Mouse (Mus musculus) E14TG2a.4 (cell line): Measurements from ENCODE around the gene Ngrn.

Experiments
- H3K27me3 ChIP-seq: 2 replicates; pipeline ENCODE4 v1.6.1; 2014; ENCODE audit warnings: low read length, control low read depth; ENCODE audit not compliant: insufficient read depth
- H3K36me3 ChIP-seq: 2 replicates; pipeline ENCODE4 v1.6.1; 2014; ENCODE audit warnings: low read length, control low read depth; ENCODE audit not compliant: insufficient read depth
- H3K4me1 ChIP-seq: replicated peaks from 2 replicates; pipeline ENCODE4 v1.6.1; 2014; ENCODE audit warnings: low read depth, low read length, control low read depth
- H3K4me3 ChIP-seq: replicated peaks from 2 replicates; pipeline ENCODE4 v1.5.1; 2014; ENCODE audit warnings: mild to moderate bottlenecking, low read length
- H3K9me3 ChIP-seq: 2 replicates; pipeline ENCODE4 v1.6.1; 2014; ENCODE audit warnings: low read length, control low read depth
- CTCF ChIP-seq: conservative IDR thresholded peaks from 2 replicates; pipeline ENCODE4 v1.5.1; 2014; ENCODE audit warnings: low read length
- NANOG ChIP-seq: IDR thresholded peaks from 2 replicates; pipeline ENCODE4 v1.6.1; 2014; ENCODE audit warnings: borderline replicate concordance, low read length, mixed read lengths
- POU5F1 ChIP-seq: IDR thresholded peaks from 2 replicates; pipeline ENCODE4 v1.6.1; 2014; ENCODE audit warnings: low read length, borderline replicate concordance

Gene Ngrn

DNA sequence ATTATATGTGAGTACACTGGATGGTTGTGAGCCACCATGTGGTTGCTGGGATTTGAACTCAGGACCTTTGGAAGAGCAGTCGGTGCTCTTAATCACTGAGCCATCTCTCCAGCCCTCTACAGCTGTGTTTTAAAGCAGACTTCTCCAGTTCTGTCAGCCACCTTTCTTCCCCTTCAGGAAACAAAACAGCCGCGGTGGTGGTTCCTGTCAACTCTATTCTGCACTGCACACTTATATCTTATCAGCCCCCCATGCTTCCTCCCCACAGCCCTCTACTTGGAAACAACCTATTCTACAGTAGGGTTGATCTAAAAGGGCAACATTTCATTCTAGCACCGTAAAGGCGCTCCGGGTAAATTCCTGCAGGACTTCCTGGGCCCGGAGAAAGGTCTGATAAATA lies 14.2 kb upstream of the Ngrn start:
- no peaks in the 10 kb centered on the region for H3K36me3 ChIP-seq
- H3K4me3 ChIP-seq, result peak overlapping the region; percentile 84
- peaks cover 47% of the 10 kb centered on the region for H3K4me1 ChIP-seq
- H3K9me3 ChIP-seq, result no peaks in the 10 kb centered on the region
- TF ChIP-seq NANOG (no peak), CTCF (no peak), POU5F1 (no peak)
- no peaks in the 10 kb centered on the region; the same call in 1 of the 2 replicates for H3K27me3 ChIP-seq

DNA sequence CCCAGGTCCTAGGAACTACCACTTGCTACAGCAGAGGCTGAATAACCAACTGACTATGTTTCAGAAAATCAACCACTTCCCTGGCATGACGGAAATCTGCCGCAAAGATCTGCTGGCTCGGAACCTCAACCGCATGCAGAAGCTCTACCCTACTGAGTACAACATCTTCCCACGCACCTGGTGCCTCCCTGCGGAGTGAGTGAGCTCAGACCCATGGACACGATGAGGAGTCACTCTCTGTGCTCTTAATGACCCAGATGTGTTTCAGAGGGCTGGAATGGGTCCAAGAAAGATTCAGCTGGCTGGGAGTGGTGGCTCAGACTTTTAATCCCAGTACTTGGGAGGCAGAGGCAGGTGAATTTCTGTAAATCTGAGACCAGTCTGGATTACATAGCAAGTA lies 8.6 kb upstream of the Ngrn start:
- no peaks in the 10 kb centered on the region for H3K36me3 ChIP-seq
- H3K4me1 ChIP-seq, result peaks cover 43% of the 10 kb centered on the region
- H3K9me3 ChIP-seq, result no peaks in the 10 kb centered on the region
- no peaks in the 10 kb centered on the region for H3K27me3 ChIP-seq
- no peak for TF ChIP-seq CTCF
- no peak for TF ChIP-seq POU5F1
- TF ChIP-seq NANOG, result no peak
- H3K4me3 ChIP-seq, result no peak overlapping the region

DNA sequence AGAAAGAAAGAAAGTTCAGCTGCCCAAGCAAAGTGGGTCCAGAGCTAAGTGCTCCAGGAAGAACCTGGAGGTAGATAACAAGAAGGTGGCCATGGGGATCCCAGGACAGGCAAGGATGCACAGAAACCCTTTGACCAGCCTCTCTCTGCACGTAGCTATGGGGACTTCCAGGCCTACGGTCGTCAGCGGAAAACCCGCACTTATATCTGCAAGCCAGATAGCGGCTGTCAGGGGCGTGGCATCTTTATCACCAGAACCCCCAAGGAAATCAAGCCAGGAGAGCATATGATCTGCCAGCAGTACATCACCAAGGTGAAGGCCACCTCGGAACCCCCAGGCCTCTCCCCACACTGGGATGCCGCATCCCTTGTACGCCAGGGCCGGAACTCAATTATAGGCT lies 8.1 kb upstream of the Ngrn start:
- Histone ChIP-seq H3K4me3 (no peak overlapping the region), H3K36me3 (no peaks in the 10 kb centered on the region), H3K4me1 (peaks cover 43% of the 10 kb centered on the region), H3K27me3 (no peaks in the 10 kb centered on the region), H3K9me3 (no peaks in the 10 kb centered on the region)
- TF ChIP-seq POU5F1, result no peak
- no peak for TF ChIP-seq NANOG
- TF ChIP-seq CTCF, result no peak

DNA sequence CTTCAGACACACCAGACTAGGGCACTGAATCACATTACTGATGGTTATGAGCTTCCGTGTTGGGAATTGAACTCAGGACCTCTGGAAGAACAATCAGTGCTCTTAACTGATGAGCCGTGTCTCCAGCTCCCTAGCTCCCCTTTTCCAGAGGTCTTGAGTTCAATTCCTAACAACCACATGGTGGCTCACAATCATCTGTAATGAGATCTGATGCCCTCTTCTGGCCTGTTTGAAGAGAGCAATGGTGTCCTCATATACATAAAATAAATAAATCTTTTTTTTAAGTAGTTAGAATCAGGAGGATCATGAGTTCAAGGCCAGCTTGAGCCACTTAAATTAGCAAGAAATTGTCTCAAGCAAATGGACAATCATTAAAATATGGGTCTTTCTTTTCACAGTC lies 5.0 kb upstream of the Ngrn start:
- Histone ChIP-seq H3K9me3 (no peaks in the 10 kb centered on the region), H3K27me3 (no peaks in the 10 kb centered on the region), H3K4me1 (peaks cover 51% of the 10 kb centered on the region), H3K4me3 (no peak overlapping the region), H3K36me3 (no peaks in the 10 kb centered on the region)
- TF ChIP-seq POU5F1, result no peak
- no peak; the same call in 1 of the 2 replicates for TF ChIP-seq CTCF
- TF ChIP-seq NANOG, result no peak

DNA sequence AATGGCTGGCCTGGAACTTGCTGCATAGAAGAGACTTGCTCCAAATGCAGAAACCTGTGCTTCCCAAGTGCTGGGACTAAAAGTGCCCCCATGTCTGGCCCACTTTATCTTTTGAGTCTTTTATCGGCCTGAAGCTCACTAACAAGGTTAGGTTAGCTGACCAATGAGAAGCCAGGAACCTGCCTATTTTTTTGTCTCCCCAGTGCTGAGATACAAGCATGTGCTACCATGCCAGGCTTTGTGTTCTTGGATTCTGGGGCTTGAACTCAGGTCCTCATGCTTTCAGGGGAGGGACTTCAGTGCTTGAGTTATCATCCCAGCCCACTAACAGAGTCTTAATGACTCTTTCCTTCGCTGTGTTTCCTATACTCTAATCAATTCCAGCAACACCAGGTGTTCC lies 3.3 kb upstream of the Ngrn start:
- H3K36me3 ChIP-seq, result no peaks in the 10 kb centered on the region
- H3K9me3 ChIP-seq, result no peaks in the 10 kb centered on the region
- H3K4me1 ChIP-seq, result peaks cover 50% of the 10 kb centered on the region
- TF ChIP-seq CTCF, result no peak
- no peak for TF ChIP-seq POU5F1
- TF ChIP-seq NANOG, result no peak
- H3K27me3 ChIP-seq, result no peaks in the 10 kb centered on the region
- H3K4me3 ChIP-seq, result peak overlapping the region; percentile 37; the same call in 1 of the 2 replicates

DNA sequence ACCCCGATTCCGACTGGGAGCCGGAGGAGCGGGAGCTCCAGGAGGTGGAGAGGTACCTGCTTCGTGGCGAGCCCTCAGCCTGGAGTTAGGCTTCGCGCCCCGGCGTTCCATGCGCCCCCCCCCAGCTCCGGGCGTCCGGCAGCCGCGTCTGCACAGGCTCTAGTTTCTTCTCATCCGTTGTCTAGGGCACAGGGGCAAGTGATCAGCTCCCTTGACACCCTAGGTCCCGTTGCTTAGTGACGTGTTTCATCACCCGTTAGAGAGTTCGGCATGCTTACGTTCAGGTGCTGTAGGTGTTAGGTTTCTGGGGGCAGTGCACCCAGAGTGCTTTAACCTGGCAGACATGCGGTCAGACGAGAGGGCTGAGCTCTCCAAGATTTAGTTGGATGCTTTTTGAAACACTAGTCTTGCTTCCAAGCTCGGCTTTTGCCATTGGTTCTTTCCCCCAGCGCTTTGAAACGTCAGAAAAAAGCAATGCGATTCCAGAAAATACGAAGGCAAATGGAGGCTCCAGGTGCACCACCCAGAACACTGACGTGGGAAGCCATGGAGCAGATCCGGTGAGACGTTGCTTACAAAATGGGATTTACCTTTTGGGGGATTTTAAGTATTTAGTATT lies 466 bp downstream of the Ngrn start:
- H3K27me3 ChIP-seq, result no peaks in the 10 kb centered on the region
- peaks cover 63% of the 10 kb centered on the region for H3K4me1 ChIP-seq
- H3K4me3 ChIP-seq, result peak overlapping the region; percentile 94
- H3K9me3 ChIP-seq, result no peaks in the 10 kb centered on the region
- no peak for TF ChIP-seq CTCF
- no peak for TF ChIP-seq NANOG
- peaks cover 36% of the 10 kb centered on the region for H3K36me3 ChIP-seq

DNA sequence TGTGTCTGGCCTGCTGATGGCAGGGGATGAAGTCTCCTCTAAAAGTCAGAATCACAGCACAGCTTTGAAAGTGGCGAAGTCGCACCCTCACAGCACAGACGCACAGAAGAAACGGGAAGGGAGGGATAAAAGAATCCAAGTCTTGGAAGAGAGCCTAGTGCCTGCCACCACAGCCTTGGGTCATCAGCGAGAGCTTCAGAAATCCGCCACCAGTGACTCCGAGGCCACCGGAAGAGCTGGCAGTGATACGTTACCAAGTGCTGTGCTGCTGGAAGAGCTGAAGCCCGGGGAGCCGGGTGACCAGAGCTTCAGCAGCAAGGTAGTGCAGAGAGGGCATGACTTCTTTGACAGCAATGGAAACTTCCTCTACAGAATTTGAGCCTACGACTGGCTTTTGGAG lies 3.6 kb downstream of the Ngrn start:
- peaks cover 52% of the 10 kb centered on the region for H3K4me1 ChIP-seq
- H3K9me3 ChIP-seq, result no peaks in the 10 kb centered on the region
- TF ChIP-seq NANOG, result no peak
- TF ChIP-seq POU5F1, result no peak
- no peak for TF ChIP-seq CTCF
- H3K36me3 ChIP-seq, result peaks cover 50% of the 10 kb centered on the region
- H3K4me3 ChIP-seq, result no peak overlapping the region
- no peaks in the 10 kb centered on the region for H3K27me3 ChIP-seq

DNA sequence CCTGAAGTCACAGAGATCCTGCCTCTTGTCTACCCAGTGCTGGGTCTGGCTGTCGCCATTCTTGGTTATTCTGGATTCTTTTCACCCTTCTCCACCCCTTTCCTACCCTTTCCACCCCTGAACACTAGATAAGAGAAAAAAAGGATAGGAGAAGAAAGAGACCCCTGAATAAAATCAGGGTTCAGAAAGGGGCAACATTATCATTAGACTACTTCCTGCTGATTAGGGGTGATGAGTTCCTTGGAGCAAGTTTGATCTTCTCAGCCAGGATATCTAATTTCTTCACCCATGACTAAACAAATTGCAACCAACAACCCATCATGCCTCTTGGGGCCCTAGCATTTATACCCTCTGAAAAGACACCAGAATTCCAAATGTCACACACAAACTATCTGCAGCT lies 6.7 kb downstream of the Ngrn start:
- Histone ChIP-seq H3K9me3 (no peaks in the 10 kb centered on the region), H3K4me3 (no peak overlapping the region), H3K4me1 (peaks cover 43% of the 10 kb centered on the region), H3K27me3 (no peaks in the 10 kb centered on the region), H3K36me3 (peaks cover 67% of the 10 kb centered on the region)
- TF ChIP-seq CTCF, result no peak
- TF ChIP-seq NANOG, result no peak
- TF ChIP-seq POU5F1, result no peak

DNA sequence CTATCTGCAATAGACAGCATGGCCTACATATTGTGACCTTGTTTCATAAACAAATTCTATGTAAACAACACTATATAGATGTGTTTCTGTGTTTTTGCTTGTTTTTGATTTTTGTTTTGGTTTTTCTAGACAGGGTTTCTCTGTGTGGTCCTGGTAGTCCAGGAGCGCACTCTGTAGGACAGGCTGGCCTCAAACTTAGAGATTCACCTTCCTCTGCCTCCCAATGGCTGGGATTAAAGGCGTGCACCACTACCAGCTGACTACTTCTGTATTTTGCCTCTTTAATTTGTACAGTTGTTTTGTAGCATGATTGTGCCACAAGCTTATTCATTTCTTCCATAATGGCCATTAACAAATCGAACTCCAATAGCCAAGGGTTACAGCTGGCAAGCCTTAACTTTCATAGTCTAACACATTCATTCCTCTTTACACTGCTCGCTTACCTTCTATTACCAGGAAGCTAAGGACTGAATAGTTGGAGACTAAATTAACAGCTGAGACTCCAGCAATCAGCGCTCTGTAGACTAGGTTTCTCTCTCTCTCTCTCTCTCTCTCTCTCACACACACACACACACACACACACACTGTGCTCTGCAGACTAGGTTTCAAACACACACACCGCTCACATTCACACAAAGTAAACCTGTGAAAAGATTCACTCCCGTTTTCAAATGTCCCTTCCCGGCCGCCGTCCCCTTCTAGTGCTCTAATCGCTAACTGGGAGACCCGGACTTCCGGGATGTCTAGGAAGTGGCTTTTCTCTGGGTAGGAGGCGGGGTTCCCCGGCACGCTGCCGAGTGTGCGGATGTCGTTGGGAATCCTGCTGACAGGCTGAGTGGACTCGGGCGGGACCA lies 8.1 kb downstream of the Ngrn start, which contains the start of gene Vps33b:
Gene Vps33b (plus strand): TSS at position 753 of the 854 bp plus-strand sequence.
- no peak for TF ChIP-seq NANOG
- TF ChIP-seq POU5F1, result no peak
- TF ChIP-seq CTCF, result no peak
- Histone ChIP-seq H3K9me3 (no peaks in the 10 kb centered on the region), H3K4me1 (peaks cover 32% of the 10 kb centered on the region), H3K36me3 (peaks cover 68% of the 10 kb centered on the region), H3K27me3 (no peaks in the 10 kb centered on the region), H3K4me3 (peak within 1 kb of the TSS; percentile 97)
